Mouse (Mus musculus) MEL (cell line): ENCODE results near the gene Gm10024.

Source experiments
- CHD2 ChIP-seq: IDR thresholded peaks from 2 replicates; pipeline ENCODE4 v1.6.1; 2011; ENCODE audit warnings: low read length, improper control_type of control experiment
- CTCF ChIP-seq, 3 experiments: IDR thresholded peaks in 2 of 3; conservative IDR thresholded peaks in 1 of 3; 2 replicates each; pipeline ENCODE4 v1.5.1; 2011 to 2012; ENCODE audit warnings: low read length in 3 of 3, low read depth in 2 of 3, mild to moderate bottlenecking in 2 of 3, improper control_type of control experiment in 1 of 3, inconsistent platforms in 1 of 3, mixed read lengths in 1 of 3, moderate library complexity in 1 of 3; ENCODE audit not compliant: control insufficient read depth in 1 of 3, insufficient read depth in 1 of 3, poor library complexity in 1 of 3, severe bottlenecking in 1 of 3
- E2F4 ChIP-seq: IDR thresholded peaks from 2 replicates; pipeline ENCODE4 v1.6.1; 2011; ENCODE audit warnings: low read depth, low read length, improper control_type of control experiment, borderline replicate concordance
- ELF1 ChIP-seq: IDR thresholded peaks from 2 replicates; pipeline ENCODE4 v1.6.1; 2014; ENCODE audit warnings: low read depth, mild to moderate bottlenecking, inconsistent platforms, low read length, improper control_type of control experiment, moderate library complexity
- EP300 ChIP-seq, 2 experiments: IDR thresholded peaks; 2 replicates each; pipeline ENCODE4 v1.6.1; 2011; ENCODE audit warnings: improper control_type of control experiment in 2 of 2, low read length in 2 of 2, low read depth in 1 of 2, mild to moderate bottlenecking in 1 of 2
- GATA1 ChIP-seq: IDR thresholded peaks from 2 replicates; pipeline ENCODE4 v1.6.1; 2011; ENCODE audit warnings: low read depth, low read length, improper control_type of control experiment
- KAT2A ChIP-seq: conservative IDR thresholded peaks from 2 replicates; pipeline ENCODE4 v1.6.1; 2012; ENCODE audit warnings: low read depth, low read length, improper control_type of control experiment, inconsistent platforms
- NELFE ChIP-seq: IDR thresholded peaks from 2 replicates; pipeline ENCODE4 v1.6.1; 2011; ENCODE audit warnings: low read depth, low read length, improper control_type of control experiment
- NRF1 ChIP-seq: IDR thresholded peaks from 2 replicates; pipeline ENCODE4 v1.6.1; 2014; ENCODE audit warnings: low read depth, mild to moderate bottlenecking, inconsistent platforms, low read length, improper control_type of control experiment, moderate library complexity; ENCODE audit not compliant: poor library complexity, insufficient read depth, severe bottlenecking
- POLR2A ChIP-seq, 2 experiments: IDR thresholded peaks; 2 replicates each; pipeline ENCODE4 v1.6.1; 2011 to 2012; ENCODE audit warnings: low read length in 2 of 2, mild to moderate bottlenecking in 2 of 2, control low read depth in 1 of 2, improper control_type of control experiment in 1 of 2, low read depth in 1 of 2, moderate library complexity in 1 of 2; ENCODE audit not compliant: control insufficient read depth in 1 of 2, insufficient read depth in 1 of 2, poor library complexity in 1 of 2
- SIN3A ChIP-seq: IDR thresholded peaks from 2 replicates; pipeline ENCODE4 v1.6.1; 2012; ENCODE audit warnings: low read length, improper control_type of control experiment, inconsistent platforms
- TCF12 ChIP-seq: IDR thresholded peaks from 2 replicates; pipeline ENCODE4 v1.6.1; 2014; ENCODE audit warnings: low read depth, mild to moderate bottlenecking, inconsistent platforms, low read length, improper control_type of control experiment, moderate library complexity
- USF2 ChIP-seq, 2 experiments: IDR thresholded peaks; 2 replicates each; pipeline ENCODE4 v1.6.1; 2011 to 2012; ENCODE audit warnings: improper control_type of control experiment in 2 of 2, low read length in 2 of 2, borderline replicate concordance in 1 of 2, inconsistent platforms in 1 of 2, low read depth in 1 of 2, mild to moderate bottlenecking in 1 of 2; ENCODE audit not compliant: insufficient read depth in 1 of 2
- ZMIZ1 ChIP-seq: IDR thresholded peaks from 2 replicates; pipeline ENCODE4 v1.6.1; 2012; ENCODE audit warnings: low read depth, mild to moderate bottlenecking, inconsistent platforms, low read length, improper control_type of control experiment, moderate library complexity

GRCm38 (mm10) chr10:77715507-77715906 is 4.2 kb downstream of the Gm10024 start, which contains the start of gene Gm10142:
- no peak for TF ChIP-seq POLR2A (IDR thresholded peaks at IDR 0.05; ENCODE audit: control insufficient read depth in 1 of 2, insufficient read depth in 1 of 2, low read depth in 1 of 2, low read length in 2 of 2, poor library complexity in 1 of 2)
- no peak for TF ChIP-seq NRF1
- TF ChIP-seq CTCF (IDR thresholded peaks at IDR 0.05 in 2 of 3, conservative IDR thresholded peaks at IDR 0.05 in 1 of 3; ENCODE audit: control insufficient read depth in 1 of 3, insufficient read depth in 1 of 3, low read depth in 2 of 3, low read length in 3 of 3, poor library complexity in 1 of 3, severe bottlenecking in 1 of 3), result no peak
- no peak for TF ChIP-seq ZMIZ1
- no peak for TF ChIP-seq SIN3A
- no peak for TF ChIP-seq EP300 (IDR thresholded peaks at IDR 0.05; ENCODE audit: low read depth in 1 of 2, low read length in 2 of 2)
- no peak for TF ChIP-seq GATA1
- no peak for TF ChIP-seq KAT2A
- TF ChIP-seq ELF1, result no peak
- TF ChIP-seq USF2 (IDR thresholded peaks at IDR 0.05; ENCODE audit: borderline replicate concordance in 1 of 2, insufficient read depth in 1 of 2, low read depth in 1 of 2, low read length in 2 of 2), result no peak
- no peak for TF ChIP-seq NELFE
- TF ChIP-seq CHD2, result no peak
- no peak for TF ChIP-seq E2F4
- TF ChIP-seq TCF12, result no peak
